Mouse (Mus musculus) urinary bladder, postnatal 14 days (tissue): Measurements from ENCODE around the gene Dok3.

ENCODE experiments used
- DNase-seq: peaks from one replicate; pipeline ENCODE4 v3.0.0; 2021; ENCODE audit warnings: low spot score

The Dok3 gene

GRCm38 (mm10) chr13:55540933-55541332 is 11.8 kb upstream of the Dok3 start:
- DNase-seq = peak; percentile 35

DNA sequence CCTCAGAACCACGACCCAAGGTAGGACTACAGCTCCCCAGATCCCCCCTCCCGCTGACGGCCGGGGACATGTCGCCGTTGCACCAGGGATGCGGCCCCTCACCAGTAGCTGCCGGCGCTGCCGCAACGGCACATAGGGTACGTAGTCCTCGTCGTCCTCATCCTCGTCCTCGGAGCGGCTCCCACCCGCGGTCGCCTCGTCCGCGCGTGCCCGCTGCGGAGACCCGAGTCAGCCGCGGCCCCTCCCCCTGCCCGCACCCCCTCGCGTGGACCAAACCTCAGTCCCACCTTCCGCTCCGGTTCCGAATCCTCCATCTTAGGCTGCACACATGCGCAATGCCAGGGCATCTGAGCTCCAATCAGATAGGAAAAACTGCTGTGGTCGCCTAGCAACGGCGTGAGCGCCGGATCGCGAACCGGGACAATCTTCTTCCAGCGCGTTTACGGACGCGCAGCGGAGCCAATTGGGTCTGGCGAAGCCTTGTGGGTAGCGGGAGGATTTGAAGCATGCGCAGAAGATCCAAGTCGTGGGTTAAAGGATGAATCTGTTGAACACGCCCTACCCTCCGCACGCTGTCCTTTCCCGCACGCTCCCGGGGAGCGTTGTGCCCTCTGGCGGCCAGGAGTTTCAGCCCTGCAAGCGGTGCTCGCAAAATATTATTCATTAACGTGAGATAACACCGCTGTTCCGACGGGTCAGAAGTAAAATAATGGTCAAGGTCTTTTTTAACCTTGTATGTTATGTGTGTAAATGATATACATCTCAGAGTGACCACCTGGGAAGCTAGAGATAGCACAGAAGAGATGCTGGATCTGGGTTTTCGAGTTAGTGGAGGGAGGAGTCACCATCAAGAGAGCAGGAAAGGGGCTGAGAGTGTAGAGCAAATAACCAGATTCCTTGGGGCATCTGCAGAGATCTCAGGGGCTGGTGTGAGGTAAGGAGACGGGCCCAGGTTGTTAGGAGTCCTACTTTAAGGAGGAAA is 7.4 kb upstream of the Dok3 start, which contains the start of gene Ddx41:
Gene Ddx41, minus strand, starts transcription at position 465 of the 982 bp plus-strand sequence.
- peak; percentile 98 for DNase-seq

DNA sequence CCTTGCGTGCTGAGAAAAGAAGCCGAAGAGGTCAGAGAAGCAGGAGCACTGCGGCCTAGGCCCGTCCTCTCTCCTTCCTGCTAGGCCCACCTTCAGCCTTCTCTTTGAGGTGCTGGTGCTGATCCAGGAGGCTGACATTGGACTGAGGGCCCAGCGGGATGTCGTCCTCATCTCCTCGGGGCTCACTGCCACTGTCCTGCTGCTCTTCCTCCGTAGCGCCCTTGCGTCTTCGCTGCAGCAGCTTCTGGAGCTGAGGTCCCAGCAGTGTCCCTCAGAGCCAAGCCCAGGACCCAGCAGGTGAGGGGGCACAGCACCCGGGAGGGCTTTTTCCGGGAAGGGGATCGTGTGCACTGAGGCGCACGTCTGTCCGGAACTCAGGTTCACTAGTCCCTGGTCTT is 6.7 kb upstream of the Dok3 start:
- no peak for DNase-seq

GRCm38 (mm10) chr13:55535191-55535590 is 6.1 kb upstream of the Dok3 start:
- no peak for DNase-seq

DNA sequence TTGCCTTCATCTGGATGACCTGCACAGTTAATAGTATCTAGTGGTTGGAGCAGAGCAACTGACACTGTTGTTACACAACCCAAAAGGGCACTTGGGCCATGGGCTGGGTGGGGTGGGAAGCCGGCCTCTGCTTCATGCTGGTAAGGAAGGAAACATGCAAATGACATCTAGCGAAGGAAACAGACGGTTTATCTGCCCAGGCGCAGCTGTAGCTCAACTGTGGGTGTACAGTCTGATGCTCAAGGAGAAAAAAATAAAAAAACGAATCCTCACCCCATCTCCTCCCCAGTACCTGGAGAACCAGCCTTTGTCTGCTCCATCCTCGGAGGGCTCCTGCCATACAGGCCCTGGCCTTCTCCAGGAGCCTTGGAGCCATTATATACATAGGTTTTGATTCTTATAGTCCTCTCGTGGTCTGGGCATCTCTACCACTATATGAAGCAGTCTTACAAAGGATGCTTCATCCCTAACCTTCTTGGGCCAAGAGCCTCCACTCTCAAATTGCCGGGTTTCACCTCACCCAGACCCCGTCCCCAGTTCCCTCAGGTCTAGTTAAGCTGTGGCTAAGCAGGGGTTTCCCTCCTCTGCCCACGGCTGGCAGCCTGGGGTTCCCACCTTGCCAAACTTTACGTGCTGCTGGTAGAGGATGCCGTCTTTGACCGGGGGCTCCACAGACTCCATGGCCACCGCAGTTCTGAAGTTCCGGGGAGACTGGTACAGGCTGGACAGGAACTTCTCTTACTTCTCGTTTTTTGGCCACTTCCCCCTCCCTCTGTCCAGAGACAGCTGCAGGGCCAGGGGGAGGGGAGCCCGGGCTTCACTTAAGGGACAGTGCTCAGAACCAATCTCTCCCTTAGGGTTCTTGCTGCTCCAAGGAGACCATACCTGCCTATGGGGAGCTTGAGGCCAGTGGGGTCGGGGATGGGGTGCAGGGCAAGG is 993 bp downstream of the Dok3 start:
- DNase-seq = no peak

- no peak for DNase-seq
These were observed 1.9 kb downstream of the Dok3 start for GRCm38 (mm10) chr13:55527212-55527611.

DNA sequence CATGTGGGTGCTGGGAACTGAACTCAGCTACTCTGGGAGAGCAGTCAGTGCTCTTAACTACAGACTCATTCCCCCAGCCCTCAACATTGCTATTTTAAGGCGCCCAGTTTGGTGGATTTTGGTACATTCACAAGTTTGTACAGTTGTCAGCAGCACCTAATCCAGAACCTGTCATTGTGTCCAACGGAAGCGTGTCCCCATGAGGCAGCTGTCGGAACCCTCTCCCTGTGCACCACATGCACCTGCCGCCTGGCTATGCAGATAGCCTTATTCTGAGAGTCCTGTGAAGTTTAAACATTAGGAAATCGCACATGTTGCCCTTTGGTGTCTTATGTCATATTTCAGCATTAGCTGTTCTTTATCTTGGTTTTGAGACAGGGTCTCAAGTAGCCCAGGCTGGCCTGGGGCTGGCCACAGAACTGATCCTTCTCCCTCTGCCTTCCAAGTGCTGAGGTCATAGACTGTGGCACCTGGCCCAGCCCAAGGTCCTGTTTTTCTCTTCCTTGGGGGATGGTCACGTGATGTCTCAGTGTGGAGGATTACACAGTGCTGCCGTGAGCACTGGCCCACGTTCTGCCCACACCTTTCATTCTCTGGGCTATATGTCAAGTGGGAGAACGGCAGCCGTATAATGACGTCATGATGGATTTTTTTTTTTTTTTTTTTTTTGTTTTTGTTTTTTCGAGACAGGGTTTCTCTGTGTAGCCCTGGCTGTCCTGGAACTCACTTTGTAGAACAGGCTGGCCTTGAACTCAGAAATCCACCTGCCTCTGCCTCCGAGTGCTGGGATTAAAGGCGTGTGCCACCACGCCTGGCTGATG is 3.2 kb downstream of the Dok3 start:
- no peak for DNase-seq

- no peak for DNase-seq
These were observed 5.0 kb downstream of the Dok3 start for GRCm38 (mm10) chr13:55523951-55524600.

- no peak for DNase-seq
These were observed 5.8 kb downstream of the Dok3 start for GRCm38 (mm10) chr13:55523278-55523677.

DNA sequence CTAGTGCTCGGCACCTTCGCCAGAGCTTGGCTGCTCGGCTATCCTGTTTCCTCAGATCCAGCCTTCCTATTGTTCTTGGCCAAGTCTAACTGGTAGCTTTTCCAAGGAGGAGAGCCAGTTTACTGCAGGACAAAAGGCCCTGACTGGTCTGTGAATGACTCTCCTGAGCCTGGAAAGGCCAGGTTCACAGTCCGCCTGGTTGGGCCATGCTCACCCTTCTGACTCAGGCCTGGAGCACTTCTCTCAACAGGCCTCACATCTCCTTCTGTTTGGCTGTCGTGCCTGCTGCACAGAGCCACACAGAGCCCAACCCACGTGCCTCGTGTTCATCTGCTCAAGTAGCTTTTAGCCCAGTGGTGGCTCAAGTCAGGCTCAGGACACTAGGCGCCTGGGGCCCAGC is 6.4 kb downstream of the Dok3 start:
- DNase-seq = no peak

DNA sequence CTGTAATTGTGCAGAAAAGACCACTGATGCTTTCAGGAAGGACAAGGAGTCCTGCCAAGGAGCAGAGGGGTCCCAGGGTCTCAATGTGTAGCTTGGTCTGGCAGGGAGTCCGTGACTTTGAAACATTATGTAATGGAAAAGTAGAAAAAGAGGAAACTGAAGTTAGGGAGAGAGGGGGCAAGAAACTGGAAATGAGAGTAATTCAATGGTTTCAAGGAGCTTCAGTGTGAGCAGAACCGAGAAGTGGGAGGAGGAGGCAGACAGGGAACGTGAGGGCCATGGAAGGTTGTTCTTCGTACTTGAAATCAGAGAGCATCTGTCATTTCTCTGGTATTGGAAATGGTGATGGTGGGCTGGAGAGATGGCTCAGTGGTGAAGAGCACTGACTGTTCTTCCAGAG is 9.5 kb downstream of the Dok3 start:
- no peak for DNase-seq

DNA sequence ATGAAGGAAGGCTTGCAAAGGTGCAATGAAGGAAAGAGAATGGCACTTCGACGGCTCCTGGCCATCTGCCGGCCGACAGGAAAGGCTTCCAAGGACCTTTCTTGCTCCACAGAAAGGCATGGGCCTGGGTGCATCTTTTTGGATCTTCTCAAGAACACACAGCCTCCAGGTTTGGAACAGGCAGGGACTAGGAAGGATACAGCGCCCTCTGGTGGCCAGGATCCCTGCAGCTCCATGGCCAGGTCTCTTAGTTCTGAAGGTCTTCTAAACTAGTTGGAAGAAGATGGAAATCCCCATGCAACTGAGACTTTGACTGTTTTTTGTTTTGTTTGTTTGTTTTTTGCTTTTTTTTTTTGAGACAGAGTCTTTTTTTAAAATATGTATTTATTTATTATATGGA is 12.1 kb downstream of the Dok3 start:
- DNase-seq = peak; percentile 89

DNA sequence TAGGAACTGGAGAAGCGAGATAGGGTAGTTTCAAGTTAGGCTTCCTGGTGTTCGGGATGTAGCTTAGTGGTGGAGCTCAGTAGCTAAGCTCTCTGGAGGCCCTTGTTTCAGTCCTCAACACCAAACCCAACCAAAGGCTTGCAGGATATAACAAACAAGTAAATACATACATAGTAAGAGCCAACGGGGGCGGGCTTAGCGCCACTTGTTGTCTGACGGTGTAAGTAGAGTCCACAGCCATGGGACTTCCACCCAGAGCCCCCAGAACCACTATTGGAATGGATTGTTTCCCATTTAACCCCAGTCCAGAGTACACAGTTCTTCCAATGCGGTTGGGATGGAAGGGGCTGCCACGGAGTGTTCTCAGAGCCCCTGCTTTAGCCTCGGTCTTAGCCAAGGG is 15.3 kb downstream of the Dok3 start:
- DNase-seq = no peak

- DNase-seq = peak; percentile 91
These were observed 15.9 kb downstream of the Dok3 start, which contains the start of gene Pdlim7 for GRCm38 (mm10) chr13:55513111-55513748. Pdlim7 (minus strand) TSS chr13:55513676.

- peak; percentile 67 for DNase-seq
These were observed 16.6 kb downstream of the Dok3 start for GRCm38 (mm10) chr13:55512379-55513031.

GRCm38 (mm10) chr13:55511492-55511861 is 17.6 kb downstream of the Dok3 start:
- DNase-seq = no peak

DNA sequence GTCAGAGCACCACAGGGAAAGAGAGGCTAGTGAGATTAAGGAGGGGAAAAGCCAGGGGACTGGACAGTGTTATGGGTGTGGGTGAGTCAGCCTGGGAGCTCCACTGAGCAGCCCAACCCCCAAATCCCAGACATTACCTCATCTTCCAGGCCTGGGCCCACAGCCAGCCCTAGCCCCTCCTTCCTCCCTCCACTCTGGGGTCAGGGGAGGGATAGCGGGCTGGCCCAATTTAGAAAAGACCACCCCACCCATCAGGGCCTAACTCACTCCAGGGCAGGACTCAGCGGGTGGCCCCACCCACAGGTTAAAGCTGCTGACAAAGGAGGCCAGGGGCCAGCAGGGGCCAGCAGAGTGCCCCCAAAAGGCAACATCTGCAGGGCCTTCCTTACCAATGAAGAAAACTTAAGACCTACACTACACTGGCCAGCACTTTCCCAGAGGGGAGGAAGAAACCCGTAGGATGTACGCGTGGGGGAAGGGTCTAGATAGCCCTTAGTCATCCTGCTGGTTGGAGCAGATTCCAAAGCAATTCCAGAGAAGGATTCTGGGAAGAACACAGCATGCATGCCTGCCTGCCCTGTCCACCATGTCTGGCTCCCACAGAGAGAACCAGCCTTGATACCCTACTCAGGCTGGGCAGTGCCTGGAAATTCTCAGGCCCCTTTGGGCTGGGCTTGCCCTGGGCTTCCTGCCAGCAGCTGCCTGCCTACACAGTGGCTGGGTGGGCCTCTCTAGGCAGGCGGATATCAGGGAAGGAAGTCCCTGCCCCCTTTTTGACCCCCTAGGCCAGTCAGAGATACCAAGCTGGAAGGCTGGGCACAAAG is 18.2 kb downstream of the Dok3 start:
- peak; percentile 85 for DNase-seq

DNA sequence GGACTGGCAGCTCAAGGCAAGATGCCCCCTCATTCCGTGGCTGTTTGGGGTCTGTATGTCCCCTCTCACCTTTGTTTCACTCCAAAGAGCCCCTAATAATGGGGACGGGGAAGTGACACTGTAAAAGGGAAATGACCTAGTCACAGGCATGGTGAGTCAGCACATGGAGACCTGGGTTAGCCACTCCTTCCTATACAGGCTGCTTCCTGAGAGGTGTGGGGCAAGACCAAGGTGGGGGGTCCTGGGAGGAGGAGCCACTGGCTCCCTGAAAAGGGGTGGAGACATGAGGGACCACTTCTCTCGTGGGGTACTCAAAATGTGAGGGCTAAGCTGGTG is 18.8 kb downstream of the Dok3 start:
- no peak for DNase-seq

GRCm38 (mm10) chr13:55508531-55508930 is 20.6 kb downstream of the Dok3 start:
- DNase-seq = no peak
